Mouse (Mus musculus) olfactory bulb, adult 2 months (tissue): ENCODE measurements around the gene Krt39.

Source experiments
- CTCF ChIP-seq: fragments of 200-500 bp; IDR thresholded peaks from 2 replicates; pipeline ENCODE4 v1.5.1; 2012; ENCODE audit warnings: low read depth, mild to moderate bottlenecking, low read length, moderate library complexity; ENCODE audit not compliant: insufficient read depth
- POLR2A ChIP-seq: fragments of 200-500 bp; IDR thresholded peaks from 2 replicates; pipeline ENCODE4 v1.6.1; 2012; ENCODE audit warnings: mild to moderate bottlenecking, low read depth, low read length, moderate library complexity; ENCODE audit not compliant: insufficient read depth

GRCm38 (mm10) chr11:99566530-99566929 lies 45.4 kb upstream of the Krt39 start, which contains the start of gene Krtap3-1:
- no peak for TF ChIP-seq CTCF
- TF ChIP-seq POLR2A: no peak
